Comparison of ENCODE assay signal across 14 mouse cellular contexts in the genomic region with DNA sequence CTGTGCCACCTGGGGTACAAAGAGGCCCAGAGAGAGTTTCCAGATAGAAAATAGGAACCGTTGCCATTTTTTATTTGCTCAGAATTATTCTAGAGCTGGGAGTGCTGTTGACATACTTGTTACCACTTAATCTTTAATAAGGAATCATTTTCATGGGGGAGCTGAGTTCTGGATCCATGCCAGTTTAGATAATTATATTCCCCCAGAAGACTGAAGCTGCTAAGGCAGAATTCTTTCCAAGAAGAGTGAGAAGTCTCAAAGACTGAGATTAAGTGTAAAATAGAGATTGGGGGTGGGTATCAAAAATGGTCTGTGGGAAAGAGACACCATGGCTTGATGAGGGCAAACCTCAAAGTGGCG.
A peak's percentile ranks its signal among the peaks of the same experiment; 100 is the strongest.
DNase-seq lines count a peak whose midpoint lies in the region; ATAC-seq lines count a peak whose summit lies in the region.
"Had no signal": no experiment of that assay in that cellular context is flagged by ENCODE, and none has a peak within 500 bp of the region (broad histone marks: within the 10 kb centered on the region; RNA-seq: fewer than 3 reads in every experiment).

No protein-coding gene starts in this region.

- whole genome bisulfite sequencing in hindbrain, embryonic 13.5 days = 71% methylated on average over 2 of the region's 2 CpGs
- WGBS in hindbrain, embryonic 10.5 days = 88% methylated on average over 2 of the region's 2 CpGs
- WGBS in neural tube, embryonic 13.5 days = 68% methylated on average over 2 of the region's 2 CpGs
- WGBS in forebrain, embryonic 16.5 days = 39% methylated on average over 2 of the region's 2 CpGs

- H3K36me3 ChIP-seq in hindbrain, embryonic 13.5 days = no peaks in the 10 kb centered on the region
- no peaks in the 10 kb centered on the region for H3K36me3 ChIP-seq in hindbrain, embryonic 10.5 days
- H3K36me3 ChIP-seq in neural tube, embryonic 13.5 days = no peaks in the 10 kb centered on the region
- H3K36me3 ChIP-seq in forebrain, embryonic 16.5 days (ENCODE audit: control insufficient read depth, insufficient read depth) = no peaks in the 10 kb centered on the region
- H3K36me3 ChIP-seq: heart, embryonic 10.5 days; limb, embryonic 12.5 days; liver, embryonic 12.5 days had no signal

- H3K9ac ChIP-seq in hindbrain, embryonic 13.5 days = no peak overlapping the region
- no peak overlapping the region for H3K9ac ChIP-seq in neural tube, embryonic 13.5 days
- no peak overlapping the region for H3K9ac ChIP-seq in forebrain, embryonic 16.5 days (replicated peaks; ENCODE audit: low read depth, low read length)
- H3K9ac ChIP-seq: limb, embryonic 12.5 days; liver, embryonic 12.5 days had no signal

- no peaks in the 10 kb centered on the region for H3K9me3 ChIP-seq in hindbrain, embryonic 13.5 days
- no peaks in the 10 kb centered on the region for H3K9me3 ChIP-seq in hindbrain, embryonic 10.5 days
- H3K9me3 ChIP-seq in neural tube, embryonic 13.5 days = no peaks in the 10 kb centered on the region
- no peaks in the 10 kb centered on the region for H3K9me3 ChIP-seq in forebrain, embryonic 16.5 days (ENCODE audit: control insufficient read depth, low read length)
- H3K9me3 ChIP-seq: heart, embryonic 10.5 days; limb, embryonic 12.5 days; liver, embryonic 12.5 days had no signal

- peaks cover 15% of the 10 kb centered on the region for H3K4me1 ChIP-seq in hindbrain, embryonic 13.5 days (replicated peaks)
- H3K4me1 ChIP-seq in hindbrain, embryonic 10.5 days (replicated peaks) = no peaks in the 10 kb centered on the region
- peaks cover 12% of the 10 kb centered on the region; the same call in 1 of the 2 replicates for H3K4me1 ChIP-seq in neural tube, embryonic 13.5 days (replicated peaks)
- peaks cover 25% of the 10 kb centered on the region for H3K4me1 ChIP-seq in forebrain, embryonic 16.5 days (replicated peaks; ENCODE audit: control insufficient read depth, insufficient read depth, low read length)
- H3K4me1 ChIP-seq: heart, embryonic 10.5 days; limb, embryonic 12.5 days; liver, embryonic 12.5 days had no signal

- no peak overlapping the region for H3K4me3 ChIP-seq in hindbrain, embryonic 13.5 days
- no peak overlapping the region for H3K4me3 ChIP-seq in hindbrain, embryonic 10.5 days
- no peak overlapping the region for H3K4me3 ChIP-seq in neural tube, embryonic 13.5 days
- H3K4me3 ChIP-seq in forebrain, embryonic 16.5 days (replicated peaks; ENCODE audit: low read length) = no peak overlapping the region
- H3K4me3 ChIP-seq: heart, embryonic 10.5 days; limb, embryonic 12.5 days; liver, embryonic 12.5 days had no signal

- ATAC-seq in hindbrain, embryonic 13.5 days (ENCODE audit: low FRiP score) = peak; percentile 6; the same call in 1 of the 2 replicates
- no peak; the same call in 1 of the 2 replicates for ATAC-seq in neural tube, embryonic 13.5 days (ENCODE audit: low read depth)
- ATAC-seq in forebrain, embryonic 16.5 days = peak; percentile 42
- no peak for ATAC-seq in CD4-positive, CD25-positive, alpha-beta regulatory T cell, adult 4 months
- ATAC-seq: liver, embryonic 12.5 days had no signal

- H3K4me2 ChIP-seq in hindbrain, embryonic 13.5 days = no peak overlapping the region
- no peak overlapping the region for H3K4me2 ChIP-seq in neural tube, embryonic 13.5 days
- H3K4me2 ChIP-seq in forebrain, embryonic 16.5 days (ENCODE audit: low read length) = no peak overlapping the region
- H3K4me2 ChIP-seq: limb, embryonic 12.5 days; liver, embryonic 12.5 days had no signal

- H3K27me3 ChIP-seq in hindbrain, embryonic 13.5 days = no peaks in the 10 kb centered on the region
- no peaks in the 10 kb centered on the region for H3K27me3 ChIP-seq in hindbrain, embryonic 10.5 days (ENCODE audit: insufficient read depth, poor library complexity, severe bottlenecking)
- no peaks in the 10 kb centered on the region for H3K27me3 ChIP-seq in neural tube, embryonic 13.5 days
- no peaks in the 10 kb centered on the region for H3K27me3 ChIP-seq in forebrain, embryonic 16.5 days (replicated peaks; ENCODE audit: control insufficient read depth, insufficient read depth, low read length)
- H3K27me3 ChIP-seq: limb, embryonic 12.5 days; liver, embryonic 12.5 days; Patski had no signal

- H3K27ac ChIP-seq in hindbrain, embryonic 13.5 days = peak overlapping the region; percentile 69; the same call in 1 of the 2 replicates
- no peak overlapping the region for H3K27ac ChIP-seq in hindbrain, embryonic 10.5 days
- H3K27ac ChIP-seq in neural tube, embryonic 13.5 days (replicated peaks) = peak overlapping the region; percentile 49
- peak overlapping the region; percentile 58 for H3K27ac ChIP-seq in forebrain, embryonic 16.5 days (ENCODE audit: low read length)
- H3K27ac ChIP-seq: heart, embryonic 10.5 days; limb, embryonic 12.5 days; liver, embryonic 12.5 days had no signal

- no peak for DNase-seq in hindbrain, embryonic 10.5 days (ENCODE audit: low spot score)
- no peak for DNase-seq in neural tube, embryonic 10.5 days (ENCODE audit: extremely low spot score, low spot score)
- DNase-seq in heart, adult 11 months = no peak
- DNase-seq: kidney, adult 11 months; lung, adult 2 months; thymus, postnatal 36 days had no signal

Comparison
In these comparisons a context has a peak if more than half of its experiments do, and no peak if none do; other contexts are left out.
1. ATAC-seq: peak in hindbrain, embryonic 13.5 days (single experiment) and forebrain, embryonic 16.5 days (single experiment); none in neural tube, embryonic 13.5 days (single experiment) and CD4-positive, CD25-positive, alpha-beta regulatory T cell, adult 4 months (single experiment).